Mouse (Mus musculus) stomach, postnatal 0 days (tissue): Measurements from ENCODE around the gene Iqschfp.
A peak's percentile ranks its signal among the peaks of the same experiment; 100 is the strongest.

Source experiments
- CTCF ChIP-seq: IDR thresholded peaks from 2 replicates; pipeline ENCODE4 v1.5.1; 2016; ENCODE audit warnings: antibody characterized with exemption, low read depth, mild to moderate bottlenecking, moderate library complexity
- EP300 ChIP-seq: optimal IDR thresholded peaks from 2 replicates; pipeline ENCODE3; 2016; ENCODE audit warnings: antibody characterized with exemption

- TF ChIP-seq CTCF (peak; percentile 51), EP300 (no peak)
Measured at GRCm38 (mm10) chr3:68582103-68582740, 690.2 kb downstream of the Iqschfp start.
